Mouse (Mus musculus): ENCODE measurements around the gene Olfr906. TPM values are rescaled to one million over a fixed set of nuclear protein-coding genes. Genes with fewer than 3 reads are reported as not detected.

Olfr906 gene
- total RNA-seq (2021) = not detected
- long read RNA-seq, experiment 1 = 0 reads
- long read RNA-seq, experiment 2 = 0 reads

GRCm38 (mm10) chr9:38486785-38487184, at the start of gene Olfr906:
Gene Olfr906 (plus strand): TSS chr9:38487085.
- no peak for DNase-seq (ENCODE audit: low spot score in 2 of 2)
- Histone ChIP-seq H3K27ac (no peak within 1 kb of the TSS), H3K4me3 (no peak within 1 kb of the TSS)
- TF ChIP-seq CTCF (conservative IDR thresholded peaks at IDR 0.05) = no peak

- no peak for TF ChIP-seq CTCF (conservative IDR thresholded peaks at IDR 0.05)
- H3K4me3 ChIP-seq = no peak within 1 kb of the TSS
- H3K27ac ChIP-seq = no peak within 1 kb of the TSS
- no peak for DNase-seq (ENCODE audit: low spot score in 2 of 2)
Observed at GRCm38 (mm10) chr9:38447352-38447751, 39.5 kb upstream of the Olfr906 start, which contains the start of gene Olfr902. Gene Olfr902 (plus strand): TSS chr9:38447652.

GRCm38 (mm10) chr9:38462844-38463243, 24.0 kb upstream of the Olfr906 start, which contains the start of gene Olfr904:
Gene Olfr904 (plus strand): TSS chr9:38463144.
- no peak within 1 kb of the TSS for H3K27ac ChIP-seq
- TF ChIP-seq CTCF (conservative IDR thresholded peaks at IDR 0.05) = no peak
- no peak for DNase-seq (ENCODE audit: low spot score in 2 of 2)
- no peak within 1 kb of the TSS for H3K4me3 ChIP-seq

- Histone ChIP-seq H3K27ac (no peak within 1 kb of the TSS), H3K4me3 (no peak within 1 kb of the TSS)
- no peak for TF ChIP-seq CTCF (conservative IDR thresholded peaks at IDR 0.05)
- DNase-seq (ENCODE audit: low spot score in 2 of 2) = no peak
Observed at GRCm38 (mm10) chr9:38470807-38471206, 16.1 kb upstream of the Olfr906 start, which contains the start of gene Olfr905. Gene Olfr905 (plus strand): TSS chr9:38471107.

- Histone ChIP-seq H3K4me3 (no peak within 1 kb of the TSS), H3K27ac (no peak within 1 kb of the TSS)
- no peak for DNase-seq (ENCODE audit: low spot score in 2 of 2)
- no peak for TF ChIP-seq CTCF (conservative IDR thresholded peaks at IDR 0.05)
Observed at GRCm38 (mm10) chr9:38495501-38495900, 8.6 kb downstream of the Olfr906 start, which contains the start of gene Olfr907. Gene Olfr907 (plus strand): TSS chr9:38495801.

GRCm38 (mm10) chr9:38512353-38512752, 25.5 kb downstream of the Olfr906 start:
- no peak for TF ChIP-seq CTCF (conservative IDR thresholded peaks at IDR 0.05)
- Histone ChIP-seq H3K27ac (no peak overlapping the region), H3K4me3 (no peak overlapping the region)
- DNase-seq (ENCODE audit: low spot score in 2 of 2) = no peak

GRCm38 (mm10) chr9:38521280-38521679, 34.4 kb downstream of the Olfr906 start, which contains the start of gene Olfr911-ps1:
Gene Olfr911-ps1 (plus strand): TSS chr9:38521580.
- no peak for DNase-seq (ENCODE audit: low spot score in 2 of 2)
- no peak for TF ChIP-seq CTCF (conservative IDR thresholded peaks at IDR 0.05)
- no peak within 1 kb of the TSS for H3K27ac ChIP-seq
- no peak within 1 kb of the TSS for H3K4me3 ChIP-seq

- DNase-seq (ENCODE audit: low spot score in 2 of 2) = no peak
- TF ChIP-seq CTCF (conservative IDR thresholded peaks at IDR 0.05) = no peak
- no peak within 1 kb of the TSS for H3K27ac ChIP-seq
- no peak within 1 kb of the TSS for H3K4me3 ChIP-seq
Observed at GRCm38 (mm10) chr9:38537549-38537948, 50.7 kb downstream of the Olfr906 start, which contains the start of gene Olfr910. Gene Olfr910 (plus strand): TSS chr9:38537849.

Other genes with a start within 250 kb of the Olfr906 start
- gene Olfr143, start 234.3 kb upstream of the Olfr906 start, total RNA-seq (2021) = not detected
- gene Olfr895, start 219.2 kb upstream of the Olfr906 start, total RNA-seq (2021) = not detected
- not detected for gene Olfr896-ps1, start 196.0 kb upstream of the Olfr906 start, total RNA-seq (2021)
- gene Olfr25, start 158.0 kb upstream of the Olfr906 start, total RNA-seq (2021) = not detected
- not detected for gene Olfr898, start 138.7 kb upstream of the Olfr906 start, total RNA-seq (2021)
- not detected for gene Olfr250, start 120.2 kb upstream of the Olfr906 start, total RNA-seq (2021)
- gene Olfr251, start 110.0 kb upstream of the Olfr906 start, total RNA-seq (2021) = not detected
- gene Olfr147, start 85.4 kb upstream of the Olfr906 start, total RNA-seq (2021) = not detected
- not detected for gene Olfr901, start 57.6 kb upstream of the Olfr906 start, total RNA-seq (2021)
- gene Olfr902, start 39.4 kb upstream of the Olfr906 start, total RNA-seq (2021) = not detected
- gene Olfr904, start 23.9 kb upstream of the Olfr906 start, total RNA-seq (2021) = not detected
- not detected for gene Olfr905, start 16.0 kb upstream of the Olfr906 start, total RNA-seq (2021)
- not detected for gene Olfr907, start 8.7 kb downstream of the Olfr906 start, total RNA-seq (2021)
- gene Olfr911-ps1, start 34.5 kb downstream of the Olfr906 start, total RNA-seq (2021) = not detected
- gene Olfr910, start 50.8 kb downstream of the Olfr906 start, total RNA-seq (2021) = not detected
- not detected for gene Olfr912, start 93.1 kb downstream of the Olfr906 start, total RNA-seq (2021)
- not detected for gene Olfr913, start 105.7 kb downstream of the Olfr906 start, total RNA-seq (2021)
- gene Olfr914, start 118.0 kb downstream of the Olfr906 start, total RNA-seq (2021) = not detected
- not detected for gene Olfr916, start 172.8 kb downstream of the Olfr906 start, total RNA-seq (2021)
- not detected for gene Olfr917, start 178.8 kb downstream of the Olfr906 start, total RNA-seq (2021)
- not detected for gene Olfr918, start 187.5 kb downstream of the Olfr906 start, total RNA-seq (2021)
- not detected for gene Olfr919, start 216.6 kb downstream of the Olfr906 start, total RNA-seq (2021)
- gene Vwa5a, start 231.2 kb downstream of the Olfr906 start, total RNA-seq (2021) = 10 to 100 TPM in 1 of 2 experiments, 1 to 10 TPM in 1; 9.6 to 14.1 TPM